Mouse (Mus musculus) cerebellum, adult 2 months (tissue): ENCODE measurements around the gene Crtac1.

ENCODE experiments used
- CTCF ChIP-seq: fragments of 200-500 bp; IDR thresholded peaks from 2 replicates; pipeline ENCODE4 v1.5.1; 2011; ENCODE audit warnings: low read depth, mild to moderate bottlenecking, control low read depth, low read length, moderate library complexity, borderline replicate concordance; ENCODE audit not compliant: insufficient read depth
- POLR2A ChIP-seq: fragments of 200-500 bp; IDR thresholded peaks from 2 replicates; pipeline ENCODE4 v1.6.1; 2011; ENCODE audit warnings: low read length, control low read depth, borderline replicate concordance; ENCODE audit not compliant: insufficient read depth

- TF ChIP-seq CTCF (0 out of 2 replicates have a peak, but pooled peaks have one; percentile 17), POLR2A (no peak)
These were observed at the start of gene Crtac1 for GRCm38 (mm10) chr19:42431485-42432190.
